Comparison of ENCODE assay signal across 19 mouse cellular contexts in genomic region chr15:86439015-86439796, GRCm38 (mm10).
DNase-seq lines count a peak whose midpoint lies in the region; ATAC-seq and TF ChIP-seq lines count a peak whose summit lies in the region.
"Had no signal": no experiment of that assay in that cellular context is flagged by ENCODE, and none has a peak within 500 bp of the region (broad histone marks: within the 10 kb centered on the region; RNA-seq: fewer than 3 reads in every experiment).

No protein-coding gene starts in this region.

- no peak overlapping the region for H3K9ac ChIP-seq in MEL (ENCODE audit: control insufficient read depth, low read depth, low read length, poor library complexity, severe bottlenecking)
- no peak overlapping the region for H3K9ac ChIP-seq in liver, embryonic 13.5 days
- H3K9ac ChIP-seq: midbrain, embryonic 15.5 days; neural tube, embryonic 13.5 days had no signal

- TF ChIP-seq EP300 in MEL (IDR thresholded peaks at IDR 0.05; ENCODE audit: low read depth in 1 of 2, low read length in 2 of 2): peak; percentile 96 to 97

- H3K79me2 ChIP-seq in MEL (ENCODE audit: control insufficient read depth, insufficient read depth, low read length, poor library complexity): no peaks in the 10 kb centered on the region

- H3K9me3 ChIP-seq in MEL (replicated peaks; ENCODE audit: insufficient read depth, low read length): no peaks in the 10 kb centered on the region
- no peaks in the 10 kb centered on the region for H3K9me3 ChIP-seq in liver, embryonic 13.5 days (replicated peaks)
- H3K9me3 ChIP-seq: heart, embryonic 10.5 days; midbrain, embryonic 15.5 days; neural tube, embryonic 13.5 days had no signal

- ATAC-seq in liver, embryonic 13.5 days (ENCODE audit: low read depth): peak; percentile 93
- peak; percentile 72 for ATAC-seq in megakaryocyte-erythroid progenitor cell, adult 5-6 weeks (replicated peaks; ENCODE audit: low FRiP score, low TSS enrichment, poor library complexity, severe bottlenecking)
- ATAC-seq: hindbrain, postnatal 0 days; midbrain, embryonic 15.5 days had no signal

- H3K4me3 ChIP-seq in MEL (ENCODE audit: control insufficient read depth in 1 of 2, insufficient read depth in 1 of 2, low read depth in 2 of 2, low read length in 2 of 2): no peak overlapping the region
- H3K4me3 ChIP-seq in liver, embryonic 13.5 days (replicated peaks): no peak overlapping the region
- H3K4me3 ChIP-seq: gastrocnemius, adult 2 months; heart, embryonic 10.5 days; midbrain, embryonic 15.5 days; neural tube, embryonic 13.5 days had no signal

- TF ChIP-seq RAD21 in MEL (IDR thresholded peaks at IDR 0.05; ENCODE audit: low read depth, low read length): no peak

- peak overlapping the region; percentile 26; the same call in 1 of the 2 replicates for H3K4me2 ChIP-seq in liver, embryonic 13.5 days
- H3K4me2 ChIP-seq: midbrain, embryonic 15.5 days; neural tube, embryonic 13.5 days had no signal

- peak; percentile 62 for DNase-seq in MEL (ENCODE audit: low read depth, low spot score)
- peak; percentile 12 for DNase-seq in c-Kit-positive CD71-positive TER-119-positive erythroid progenitor cells, embryonic 14.5 days (ENCODE audit: low spot score)
- DNase-seq in liver, embryonic 13.5 days: peak; percentile 34
- DNase-seq in embryo, embryonic 11 days: no peak
- no peak for DNase-seq in left cerebral cortex, postnatal 36 days (ENCODE audit: low spot score in 2 of 2)
- DNase-seq in adrenal gland, postnatal 10 days: no peak
- DNase-seq: adrenal gland, postnatal 14 days; cerebellum, adult 9-10 months; gastrocnemius, adult 2 months; kidney, adult 18-20 months; kidney, postnatal 10 days; lung, adult 18-20 months; lung, postnatal 10 days; thymus, postnatal 14 days had no signal

- H3K4me1 ChIP-seq in MEL (ENCODE audit: control insufficient read depth in 1 of 2, insufficient read depth in 2 of 2, low read length in 2 of 2): peaks cover 6 to 18% of the 10 kb centered on the region in 2 experiments; a peak in 3 of 4 replicates
- peaks cover 19% of the 10 kb centered on the region for H3K4me1 ChIP-seq in liver, embryonic 13.5 days (replicated peaks)
- H3K4me1 ChIP-seq: midbrain, embryonic 15.5 days had no signal

- no peak for TF ChIP-seq CTCF in MEL (IDR thresholded peaks at IDR 0.05 in 2 of 3, conservative IDR thresholded peaks at IDR 0.05 in 1 of 3; ENCODE audit: control insufficient read depth in 1 of 3, insufficient read depth in 1 of 3, low read depth in 2 of 3, low read length in 3 of 3, poor library complexity in 1 of 3, severe bottlenecking in 1 of 3)

- WGBS in liver, embryonic 13.5 days (ENCODE audit: insufficient replicate concordance): 51% methylated on average over 15 of the region's 15 CpGs

- H3K27me3 ChIP-seq in MEL (ENCODE audit: control insufficient read depth in 1 of 2, insufficient read depth in 2 of 2, low read length in 2 of 2): no peaks in the 10 kb centered on the region
- H3K27me3 ChIP-seq in liver, embryonic 13.5 days: no peaks in the 10 kb centered on the region
- H3K27me3 ChIP-seq: midbrain, embryonic 15.5 days; neural tube, embryonic 13.5 days had no signal

- H3K27ac ChIP-seq in MEL (ENCODE audit: control insufficient read depth, low read depth, low read length): peak overlapping the region; percentile 10; the same call in 1 of the 2 replicates
- no peak overlapping the region for H3K27ac ChIP-seq in liver, embryonic 13.5 days
- H3K27ac ChIP-seq: gastrocnemius, adult 2 months; heart, embryonic 10.5 days; hindbrain, postnatal 0 days; midbrain, embryonic 15.5 days; neural tube, embryonic 13.5 days had no signal

- H3K36me3 ChIP-seq in MEL (ENCODE audit: control insufficient read depth in 1 of 2, insufficient read depth in 2 of 2, low read length in 2 of 2): peaks cover 0 to 9% of the 10 kb centered on the region in 2 experiments; a peak in 2 of 4 replicates
- H3K36me3 ChIP-seq in liver, embryonic 13.5 days: no peaks in the 10 kb centered on the region
- H3K36me3 ChIP-seq: heart, embryonic 10.5 days; midbrain, embryonic 15.5 days; neural tube, embryonic 13.5 days had no signal

- TF ChIP-seq POLR2A in MEL (IDR thresholded peaks at IDR 0.05; ENCODE audit: control insufficient read depth in 1 of 2, insufficient read depth in 1 of 2, low read depth in 1 of 2, low read length in 2 of 2, poor library complexity in 1 of 2): no peak

- intact Hi-C loops in left cerebral cortex, postnatal 36 days (cut with DNase I): no loop called here

TF ChIP-seq in MEL, 35 proteins besides CTCF, POLR2A, EP300 and RAD21:
- TF ChIP-seq ZC3H11A (IDR thresholded peaks at IDR 0.05; ENCODE audit: low read depth, low read length) (no peak), RCOR1 (IDR thresholded peaks at IDR 0.05; ENCODE audit: low read depth, low read length) (peak; percentile 96), TCF12 (IDR thresholded peaks at IDR 0.05; ENCODE audit: low read depth, low read length) (peak; percentile 99), ELF1 (IDR thresholded peaks at IDR 0.05; ENCODE audit: low read depth, low read length) (no peak), MXI1 (IDR thresholded peaks at IDR 0.05; ENCODE audit: low read depth, low read length) (peak; percentile 49; the same call in 1 of the 2 replicates), ZKSCAN1 (IDR thresholded peaks at IDR 0.05; ENCODE audit: low read depth, low read length) (no peak), BHLHE40 (IDR thresholded peaks at IDR 0.05; ENCODE audit: borderline replicate concordance, low read depth, low read length) (peak; percentile 47; the same call in 1 of the 2 replicates), NELFE (IDR thresholded peaks at IDR 0.05; ENCODE audit: low read depth, low read length) (no peak), NRF1 (IDR thresholded peaks at IDR 0.05; ENCODE audit: insufficient read depth, low read depth, low read length, poor library complexity, severe bottlenecking) (no peak), SIN3A (IDR thresholded peaks at IDR 0.05; ENCODE audit: low read length) (peak; percentile 64), ZNF384 (IDR thresholded peaks at IDR 0.05; ENCODE audit: low read depth, low read length) (peak; percentile 32; the same call in 1 of the 2 replicates), CHD1 (IDR thresholded peaks at IDR 0.05; ENCODE audit: low read depth, low read length) (no peak), MAZ (IDR thresholded peaks at IDR 0.05; ENCODE audit: low read depth, low read length) (0 out of 2 replicates have a peak, but pooled peaks have one; percentile 47), POLR2AphosphoS2 (IDR thresholded peaks at IDR 0.05; ENCODE audit: low read length) (no peak), USF2 (IDR thresholded peaks at IDR 0.05; ENCODE audit: borderline replicate concordance in 1 of 2, insufficient read depth in 1 of 2, low read depth in 1 of 2, low read length in 2 of 2) (no peak), TAL1 (IDR thresholded peaks at IDR 0.05; ENCODE audit: low read length) (peak; percentile 72), ZMIZ1 (IDR thresholded peaks at IDR 0.05; ENCODE audit: low read depth, low read length) (0 out of 2 replicates have a peak, but pooled peaks have one; percentile 40), ETS1 (IDR thresholded peaks at IDR 0.05; ENCODE audit: low read depth, low read length) (peak; percentile 80), MYC (IDR thresholded peaks at IDR 0.05; ENCODE audit: low read depth, low read length) (0 out of 2 replicates have a peak, but pooled peaks have one; percentile 58), SMC3 (IDR thresholded peaks at IDR 0.05; ENCODE audit: low read depth, low read length) (no peak), E2F4 (IDR thresholded peaks at IDR 0.05; ENCODE audit: borderline replicate concordance, low read depth, low read length) (no peak), GATA1 (IDR thresholded peaks at IDR 0.05; ENCODE audit: low read depth, low read length) (peak; percentile 98), MAFK (IDR thresholded peaks at IDR 0.05; ENCODE audit: borderline replicate concordance, low read depth, low read length) (peak; percentile 48; the same call in 1 of the 2 replicates), JUND (IDR thresholded peaks at IDR 0.05; ENCODE audit: low read depth, low read length) (no peak), CHD2 (IDR thresholded peaks at IDR 0.05; ENCODE audit: low read length) (no peak; the same call in 1 of the 2 replicates), KAT2A (conservative IDR thresholded peaks at IDR 0.05; ENCODE audit: low read depth, low read length) (no peak), UBTF (IDR thresholded peaks at IDR 0.05; ENCODE audit: borderline replicate concordance, insufficient read depth, low read depth, low read length) (no peak), HCFC1 (IDR thresholded peaks at IDR 0.05; ENCODE audit: low read depth, low read length) (no peak), POLR2AphosphoS5 (IDR thresholded peaks at IDR 0.05; ENCODE audit: borderline replicate concordance, low read depth, low read length) (no peak), MAX (IDR thresholded peaks at IDR 0.05; ENCODE audit: low read length) (peak; percentile 61; the same call in 1 of the 2 replicates), MYB (IDR thresholded peaks at IDR 0.05; ENCODE audit: low read depth, low read length) (peak; percentile 36; the same call in 1 of the 2 replicates), MEF2A (IDR thresholded peaks at IDR 0.05; ENCODE audit: extremely low read depth, insufficient replicate concordance, low read depth, low read length, poor library complexity, severe bottlenecking) (no peak), GABPA (IDR thresholded peaks at IDR 0.05; ENCODE audit: low read depth, low read length) (no peak), USF1 (IDR thresholded peaks at IDR 0.05; ENCODE audit: low read depth, low read length) (no peak), TBP (IDR thresholded peaks at IDR 0.05; ENCODE audit: low read depth, low read length) (no peak)

Comparison
In these comparisons a context has a peak if more than half of its experiments do, and no peak if none do; other contexts are left out.
1. DNase-seq: peak in MEL (single experiment), c-Kit-positive CD71-positive TER-119-positive erythroid progenitor cells, embryonic 14.5 days (single experiment) and liver, embryonic 13.5 days (single experiment); none in embryo, embryonic 11 days (single experiment), left cerebral cortex, postnatal 36 days (0 of 2) and adrenal gland, postnatal 10 days (single experiment).